Mouse (Mus musculus): ENCODE measurements around the gene Glrx.
"Not testable (repeated sequence)": the region's sequence is repeated elsewhere in the genome, so short reads cannot be mapped to it uniquely, and the experiment has no call there.

Glrx gene

GRCm38 (mm10) chr13:75833499-75833898, 6.2 kb upstream of the Glrx start:
- no peak for DNase-seq (ENCODE audit: low read depth, low spot score)

- no peak for DNase-seq (ENCODE audit: low read depth, low spot score)
These were observed 4.2 kb upstream of the Glrx start for GRCm38 (mm10) chr13:75835461-75835860.

DNA sequence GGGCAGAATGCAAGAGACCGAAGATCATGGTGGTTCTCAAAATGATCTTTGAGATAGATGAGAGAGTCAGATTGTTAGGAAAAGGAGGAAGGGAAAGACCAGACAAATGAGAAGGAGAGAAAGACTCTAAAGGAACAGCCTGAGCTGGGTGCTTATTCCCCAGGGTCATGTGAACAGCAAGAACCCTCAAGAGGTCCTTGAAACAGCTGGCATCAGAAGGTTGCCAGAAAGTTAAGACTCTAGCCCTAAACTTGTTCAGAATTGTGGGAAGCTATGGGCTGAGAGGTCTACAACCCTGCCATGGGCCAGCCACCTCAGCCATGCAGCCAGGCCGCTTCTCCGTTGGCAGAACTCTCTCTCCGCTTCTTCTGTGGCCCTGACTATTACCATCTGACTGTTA, 1.2 kb upstream of the Glrx start:
- no peak for DNase-seq (ENCODE audit: low read depth, low spot score)

GRCm38 (mm10) chr13:75840752-75841285, 1.2 kb downstream of the Glrx start:
- no peak for DNase-seq (ENCODE audit: low read depth, low spot score)

DNA sequence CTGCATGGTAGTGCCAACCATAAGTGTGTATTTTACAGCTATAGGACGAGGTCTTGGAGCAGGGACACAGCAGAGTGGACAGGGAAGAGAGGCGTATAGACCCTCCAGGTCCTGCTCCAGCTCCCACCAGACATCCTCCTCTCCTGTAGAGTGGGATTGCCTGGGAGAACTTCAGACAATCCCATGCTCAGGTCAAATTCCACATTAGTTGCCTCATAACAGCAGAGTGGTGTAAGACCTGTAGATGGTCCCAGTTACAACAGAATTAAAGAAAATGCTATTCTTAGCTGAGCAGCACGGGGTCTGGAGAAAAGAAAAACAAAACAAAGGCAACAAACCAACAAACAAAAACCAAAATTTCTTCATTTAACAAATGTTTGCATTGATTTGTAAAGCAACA, 2.3 kb downstream of the Glrx start:
- no peak for DNase-seq (ENCODE audit: low read depth, low spot score)

GRCm38 (mm10) chr13:75843331-75843730, 3.7 kb downstream of the Glrx start:
- no peak for DNase-seq (ENCODE audit: low read depth, low spot score)

DNA sequence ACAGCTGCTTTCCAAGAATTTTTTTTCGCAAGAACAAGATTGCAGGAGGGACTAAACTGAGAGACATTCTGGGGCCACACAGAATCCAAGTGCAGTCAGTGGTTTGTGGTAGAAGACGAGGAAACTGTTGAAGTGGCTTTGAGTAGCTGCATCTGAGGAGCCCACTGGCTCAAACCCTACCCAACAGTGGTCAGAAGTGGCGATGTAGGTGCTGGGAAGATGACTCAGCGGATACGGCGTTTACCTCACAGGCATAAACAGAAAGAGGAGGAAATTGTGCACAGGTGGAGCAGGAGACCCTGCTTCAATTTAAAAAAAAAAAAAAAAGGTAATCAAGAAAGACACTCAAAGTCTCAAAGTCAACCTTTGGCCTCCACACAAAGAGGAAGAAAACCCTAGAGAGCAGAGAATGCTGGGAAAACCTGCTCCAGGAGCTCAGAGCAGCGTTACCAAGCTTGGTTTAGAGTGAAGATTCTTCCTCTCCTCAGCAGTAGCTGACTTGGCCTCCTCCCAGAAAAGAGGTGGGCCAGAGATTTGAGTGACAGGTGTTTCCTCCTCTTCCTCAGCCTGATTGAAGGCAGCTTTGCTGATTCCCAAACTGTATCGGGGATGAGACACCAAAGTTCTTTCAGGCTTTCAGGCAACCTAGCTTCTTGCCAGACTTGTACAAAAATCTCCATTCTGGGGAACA, 4.5 kb downstream of the Glrx start:
- no peak for DNase-seq (ENCODE audit: low read depth, low spot score)

DNA sequence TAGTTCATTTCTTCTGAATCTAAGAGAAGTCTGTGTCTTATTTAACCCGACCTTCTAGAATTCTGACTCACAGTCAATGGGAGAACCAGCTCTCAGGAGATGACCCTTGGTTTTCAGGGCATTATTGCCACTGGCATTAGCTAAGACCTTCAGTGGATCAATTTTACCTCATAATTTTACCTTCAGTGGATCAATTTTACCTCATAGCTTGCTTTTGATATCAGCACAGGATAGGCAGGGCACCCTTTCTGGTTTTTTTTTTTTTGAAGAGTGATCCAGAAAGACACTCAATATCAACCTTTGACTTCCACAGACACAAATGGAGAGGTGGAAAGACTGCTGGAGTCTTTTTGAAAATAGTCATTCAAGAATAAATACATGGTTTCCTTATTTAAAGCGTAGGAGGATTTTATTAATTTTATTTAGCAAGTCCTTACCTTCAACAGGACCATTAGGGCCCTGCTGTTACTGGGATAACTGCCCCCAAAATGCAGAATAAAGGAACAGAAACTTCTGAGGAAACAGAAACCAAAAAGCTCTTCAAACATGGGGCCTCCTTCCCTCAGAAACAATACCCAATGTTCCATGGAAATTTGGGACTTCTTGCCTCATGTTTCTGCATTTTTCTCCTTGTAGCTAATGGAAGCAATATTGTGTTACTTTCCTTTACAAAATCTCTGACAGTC, 5.3 kb downstream of the Glrx start:
- DNase-seq (ENCODE audit: low read depth, low spot score) = no peak

DNA sequence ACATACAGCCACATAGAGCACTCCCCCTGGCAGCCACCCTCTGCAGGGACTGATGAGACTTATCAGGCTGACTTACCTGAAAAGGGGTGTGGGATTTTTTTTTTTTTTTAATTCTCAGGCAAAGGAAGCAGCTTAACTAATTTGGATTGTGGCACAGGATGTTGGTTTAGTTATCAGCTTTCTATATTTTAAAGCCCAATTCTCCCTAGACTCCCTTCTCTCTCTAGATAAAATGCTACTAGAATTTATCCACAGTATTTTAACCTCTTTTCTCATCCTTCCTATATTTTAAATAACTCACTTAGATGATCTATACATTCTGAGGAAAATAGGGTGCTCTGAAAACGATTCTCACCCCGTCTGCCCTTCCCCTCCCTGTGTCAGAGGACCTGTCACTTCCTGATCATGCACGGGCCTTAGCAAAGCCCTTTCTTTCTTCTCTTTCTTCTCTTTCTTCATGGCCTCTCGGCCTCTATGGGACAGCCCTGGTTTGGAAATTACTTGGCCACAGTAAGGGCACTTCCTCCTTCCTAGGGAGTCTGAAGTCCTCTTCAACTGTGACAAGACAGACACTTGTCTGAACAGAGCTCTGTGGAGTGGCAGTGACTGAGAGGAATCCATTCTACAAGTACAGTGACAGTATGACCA, 6.0 kb downstream of the Glrx start:
- DNase-seq (ENCODE audit: low read depth, low spot score) = no peak

DNA sequence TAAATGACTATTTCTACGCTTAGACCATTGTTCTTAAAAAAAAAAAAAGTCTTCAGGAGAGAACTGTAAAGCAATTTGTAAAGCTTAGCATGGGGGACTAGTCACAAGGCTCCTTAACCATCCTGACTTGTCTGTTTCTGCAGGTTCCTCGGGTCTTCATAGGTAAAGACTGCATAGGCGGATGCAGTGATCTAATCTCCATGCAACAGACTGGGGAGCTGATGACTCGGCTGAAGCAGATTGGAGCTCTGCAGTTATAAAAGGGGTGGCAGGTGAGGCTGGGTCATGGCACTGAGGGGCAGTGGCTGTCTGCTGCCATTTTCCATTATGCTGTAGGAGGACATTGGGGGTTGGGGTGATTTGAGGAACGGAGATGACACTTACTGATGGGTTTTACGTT, 7.4 kb downstream of the Glrx start:
- DNase-seq (ENCODE audit: low read depth, low spot score) = no peak

DNA sequence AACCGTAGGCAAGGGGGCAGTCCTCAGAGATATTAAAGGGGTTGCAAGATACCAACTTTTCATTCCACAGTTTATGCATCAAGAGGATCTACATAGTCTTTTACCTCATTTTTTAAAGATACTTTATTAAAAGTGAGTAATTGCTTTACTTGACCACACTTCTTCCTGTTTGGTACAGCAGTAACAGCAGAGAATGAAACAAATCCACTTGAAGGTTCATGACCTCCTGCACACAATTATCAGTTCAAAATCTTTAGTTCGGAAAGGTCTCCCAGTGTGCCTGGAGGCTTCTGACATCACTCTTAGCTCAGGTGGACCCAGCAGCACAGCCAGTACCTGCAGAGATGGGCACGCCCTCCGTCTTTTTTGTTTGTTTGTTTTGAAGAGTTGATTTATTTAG, 12.4 kb downstream of the Glrx start:
- no peak for DNase-seq (ENCODE audit: low read depth, low spot score)

- no peak for DNase-seq (ENCODE audit: low read depth, low spot score)
These were observed 13.4 kb downstream of the Glrx start for GRCm38 (mm10) chr13:75853118-75853517.

DNA sequence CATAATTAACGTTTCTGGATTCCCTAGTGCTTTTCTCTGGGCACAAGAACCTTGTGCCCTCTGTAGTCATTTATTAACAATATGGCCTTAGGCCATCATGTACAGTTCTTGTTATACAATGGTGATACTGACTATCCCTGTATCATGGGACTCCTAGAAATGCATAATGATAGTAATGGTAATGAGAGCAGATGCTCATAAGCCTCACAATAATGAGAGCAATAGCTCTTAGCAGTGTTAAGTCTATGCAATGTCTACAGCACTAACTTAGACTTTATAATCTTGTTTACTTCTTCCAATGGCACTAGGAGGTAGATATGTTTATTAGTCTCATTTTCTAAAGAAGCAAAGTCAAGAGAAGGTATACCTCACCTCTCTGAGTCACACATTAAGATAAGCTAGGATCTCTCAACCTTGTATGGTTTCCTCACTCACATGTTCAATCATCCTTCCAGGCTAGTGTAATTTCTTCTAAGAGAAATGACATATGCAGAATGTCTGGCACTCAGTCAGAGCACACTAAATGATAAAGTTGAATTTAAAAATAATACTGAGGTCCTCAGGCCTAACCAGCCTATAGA, 19.7 kb downstream of the Glrx start:
- DNase-seq (ENCODE audit: low read depth, low spot score) = no peak

GRCm38 (mm10) chr13:75865486-75866184, 26.0 kb downstream of the Glrx start:
- DNase-seq (ENCODE audit: low read depth, low spot score) = no peak

GRCm38 (mm10) chr13:75867876-75868275, 28.2 kb downstream of the Glrx start:
- no peak for DNase-seq (ENCODE audit: low read depth, low spot score)

GRCm38 (mm10) chr13:75874608-75875376, 35.1 kb downstream of the Glrx start:
- no peak for DNase-seq (ENCODE audit: low read depth, low spot score)

- not testable (repeated sequence) for DNase-seq (ENCODE audit: low read depth, low spot score)
These were observed 36.5 kb downstream of the Glrx start for GRCm38 (mm10) chr13:75876188-75876587.

GRCm38 (mm10) chr13:75876592-75876991, 36.9 kb downstream of the Glrx start:
- no peak for DNase-seq (ENCODE audit: low read depth, low spot score)

GRCm38 (mm10) chr13:75877907-75878306, 38.2 kb downstream of the Glrx start:
- peak; percentile 31 for DNase-seq (ENCODE audit: low read depth, low spot score)

DNA sequence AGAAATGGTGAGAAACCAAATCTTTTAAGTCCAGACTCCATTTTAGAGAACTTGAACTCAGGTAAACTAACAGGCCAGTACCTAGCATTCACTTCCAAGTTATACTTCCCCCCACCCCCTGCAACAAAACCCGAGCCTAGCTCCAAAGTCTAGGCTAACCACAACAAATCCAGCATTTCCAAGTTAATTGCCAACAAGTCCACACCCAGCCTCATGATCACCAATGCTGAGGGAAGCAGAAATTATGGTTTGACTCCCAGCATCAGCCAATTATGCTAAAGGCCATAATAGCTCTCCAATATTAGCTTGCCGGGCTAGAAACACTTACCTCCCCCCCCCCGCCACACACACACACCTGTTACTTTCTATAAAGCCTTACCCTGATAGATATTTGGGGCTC, 40.1 kb downstream of the Glrx start:
- DNase-seq (ENCODE audit: low read depth, low spot score) = no peak

DNA sequence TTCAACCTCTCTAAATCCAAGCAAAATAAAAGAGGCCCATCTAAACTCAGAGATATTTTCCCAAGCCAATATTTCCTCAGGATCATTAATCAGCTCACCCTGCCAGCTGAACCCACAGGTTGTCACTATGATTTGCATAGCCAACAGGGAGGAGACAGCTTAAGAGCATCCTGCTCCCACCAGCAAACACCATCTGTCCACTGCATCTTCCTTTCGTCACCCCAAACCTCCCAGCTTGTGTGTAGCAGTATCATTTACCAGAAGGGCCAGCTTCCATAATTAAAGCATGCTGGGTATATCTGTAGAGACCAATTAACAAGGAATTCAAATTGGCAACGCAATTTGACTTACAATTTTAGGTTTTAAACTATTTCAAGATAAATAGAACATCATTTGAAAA, 40.8 kb downstream of the Glrx start:
- no peak for DNase-seq (ENCODE audit: low read depth, low spot score)

Measured in skeletal muscle tissue, adult 2 months (tissue).